Mouse (Mus musculus) heart, adult 2 months (tissue): ENCODE data around the gene Map7d1. TPM values are rescaled to one million over a fixed set of nuclear protein-coding genes. Genes with fewer than 3 reads are reported as not detected.

Experiments used
- DNase-seq, 2 experiments: peaks; one replicate each; pipeline ENCODE4 v3.0.0; 2021
- H3K27ac ChIP-seq: fragments of 200-600 bp; 2 replicates; pipeline ENCODE4 v1.8.1; 2022
- H3K27me3 ChIP-seq: fragments of 200-500 bp; 2 replicates; pipeline ENCODE4 v1.6.1; 2012; ENCODE audit warnings: mild to moderate bottlenecking, low read length, inconsistent platforms, mixed read lengths; ENCODE audit not compliant: control insufficient read depth, insufficient read depth
- H3K36me3 ChIP-seq: fragments of 200-500 bp; 2 replicates; pipeline ENCODE4 v1.6.1; 2012; ENCODE audit warnings: low read length, inconsistent platforms; ENCODE audit not compliant: control insufficient read depth, insufficient read depth
- H3K4me1 ChIP-seq: fragments of 200-500 bp; 2 replicates; pipeline ENCODE4 v1.6.1; 2011; ENCODE audit warnings: low read length; ENCODE audit not compliant: control insufficient read depth, insufficient read depth
- H3K4me3 ChIP-seq: fragments of 200-600 bp; 2 replicates; pipeline ENCODE4 v1.8.1; 2022
- H3K79me2 ChIP-seq: fragments of 200-500 bp; replicated peaks from 2 replicates; pipeline ENCODE4 v1.6.1; 2012; ENCODE audit warnings: mild to moderate bottlenecking, inconsistent platforms, low read length, moderate library complexity, mixed read lengths; ENCODE audit not compliant: control insufficient read depth, insufficient read depth
- H3K9ac ChIP-seq: fragments of 200-500 bp; 2 replicates; pipeline ENCODE4 v1.6.1; 2012; ENCODE audit warnings: low read depth, mild to moderate bottlenecking, control low read depth, inconsistent platforms, low read length, mixed read lengths
- CTCF ChIP-seq: fragments of 200-600 bp; IDR thresholded peaks from 2 replicates; pipeline ENCODE4 v1.8.1; 2022; ENCODE audit warnings: antibody characterized with exemption, mild to moderate bottlenecking, moderate library complexity
- EP300 ChIP-seq: fragments of 200-500 bp; IDR thresholded peaks from 2 replicates; pipeline ENCODE4 v1.6.1; 2011; ENCODE audit warnings: low read depth, low read length, control low read depth; ENCODE audit not compliant: insufficient read depth
- POLR2A ChIP-seq: fragments of 200-500 bp; IDR thresholded peaks from 2 replicates; pipeline ENCODE4 v1.6.1; 2011; ENCODE audit warnings: mild to moderate bottlenecking, low read depth, low read length, control low read depth; ENCODE audit not compliant: insufficient read depth
- WGBS: fragments of 180-500 bp; shearing (Covaris S2); methylation state at CpG from one replicate; pipeline ENCODE4 v1.1.7; 2018; 5-methylcytosine and 5-hydroxymethylcytosine counted together
- intact Hi-C: fragments of 180-260 bp; cut with DNase I; formaldehyde crosslinking; loops from one replicate; pipeline ENCODE4 v1.15.1; 2025
- polyA plus RNA-seq: library from polyadenylated mRNA; depleted of rRNA; stranded (reverse); fragments of >200 nt; gene quantifications from 2 replicates; pipeline ENCODE4 v1.2.3, GENCODE M21; 2012
- total RNA-seq, 2 experiments: library from RNA; stranded (reverse); gene quantifications; 2 replicates each; pipeline ENCODE4 v1.2.3; 2021

The Map7d1 gene
- total and polyA plus RNA-seq, 3 experiments = 161 to 267 (median 253) TPM

DNA sequence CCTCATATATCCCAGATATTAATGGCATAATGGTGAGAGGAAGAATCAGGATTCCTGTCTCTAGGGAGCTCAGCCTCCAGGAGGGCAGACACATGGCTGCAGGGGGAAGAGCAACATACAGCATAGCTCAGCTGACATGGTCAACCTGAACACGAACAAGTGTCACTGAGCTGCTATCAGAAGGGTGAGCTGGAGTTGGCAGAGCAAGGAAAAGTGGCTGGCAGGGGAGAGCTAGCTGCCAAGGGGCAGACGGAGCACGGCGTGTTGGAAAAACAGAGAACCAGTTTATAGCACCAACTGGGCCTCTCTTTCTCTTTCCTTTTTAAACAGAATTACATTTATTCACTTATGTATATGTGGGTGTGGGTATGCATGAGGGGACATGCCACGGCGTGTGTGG, 13.6 kb downstream of the Map7d1 start:
- Histone ChIP-seq H3K4me3 (no peak overlapping the region), H3K9ac (no peak overlapping the region), H3K79me2 (peaks cover 4% of the 10 kb centered on the region; the same call in 1 of the 2 replicates), H3K27me3 (no peaks in the 10 kb centered on the region), H3K4me1 (peaks cover 19% of the 10 kb centered on the region), H3K36me3 (peaks cover 15% of the 10 kb centered on the region), H3K27ac (peak overlapping the region; percentile 75)
- no peak for TF ChIP-seq CTCF
- peak; percentile 79; the same call in 1 of the 2 replicates for TF ChIP-seq EP300
- TF ChIP-seq POLR2A = 0 out of 2 replicates have a peak, but pooled peaks have one; percentile 23
- intact Hi-C loops = no loop called here
- WGBS = 47% methylated on average over 6 of the region's 6 CpGs
- peak; percentile 30 to 68 for DNase-seq

DNA sequence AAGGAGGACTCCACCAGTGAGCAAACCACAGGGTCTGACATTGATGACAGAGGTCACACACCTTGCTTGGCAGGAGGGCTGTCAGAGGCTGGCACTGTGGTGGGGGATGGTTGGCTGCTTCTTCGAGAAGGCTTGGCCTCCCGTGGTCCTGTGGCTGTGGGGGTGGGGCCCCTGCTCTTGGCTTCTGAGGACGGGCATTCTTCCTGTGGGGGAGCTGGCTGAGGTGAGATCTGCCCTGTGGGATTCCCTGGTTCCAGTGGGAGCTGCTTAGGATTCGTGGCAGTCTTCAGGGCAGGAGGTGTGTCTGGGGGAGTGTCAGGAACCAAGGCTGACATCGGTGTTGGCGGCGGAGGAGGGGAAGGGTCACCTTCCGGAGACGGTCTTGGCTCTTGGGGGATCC, 14.2 kb downstream of the Map7d1 start:
- H3K27me3 ChIP-seq = no peaks in the 10 kb centered on the region
- no peak for TF ChIP-seq CTCF
- TF ChIP-seq EP300 = no peak
- no peak for TF ChIP-seq POLR2A
- H3K4me1 ChIP-seq = peaks cover 21% of the 10 kb centered on the region
- H3K9ac ChIP-seq = no peak overlapping the region
- peaks cover 15% of the 10 kb centered on the region for H3K36me3 ChIP-seq
- WGBS = 12% methylated on average over 9 of the region's 9 CpGs
- no peak overlapping the region for H3K4me3 ChIP-seq
- intact Hi-C loops = no loop called here
- H3K79me2 ChIP-seq = peaks cover 3% of the 10 kb centered on the region; the same call in 1 of the 2 replicates
- peak overlapping the region; percentile 75 for H3K27ac ChIP-seq
- peak in 1 of 2 experiments; percentile 46 for DNase-seq

DNA sequence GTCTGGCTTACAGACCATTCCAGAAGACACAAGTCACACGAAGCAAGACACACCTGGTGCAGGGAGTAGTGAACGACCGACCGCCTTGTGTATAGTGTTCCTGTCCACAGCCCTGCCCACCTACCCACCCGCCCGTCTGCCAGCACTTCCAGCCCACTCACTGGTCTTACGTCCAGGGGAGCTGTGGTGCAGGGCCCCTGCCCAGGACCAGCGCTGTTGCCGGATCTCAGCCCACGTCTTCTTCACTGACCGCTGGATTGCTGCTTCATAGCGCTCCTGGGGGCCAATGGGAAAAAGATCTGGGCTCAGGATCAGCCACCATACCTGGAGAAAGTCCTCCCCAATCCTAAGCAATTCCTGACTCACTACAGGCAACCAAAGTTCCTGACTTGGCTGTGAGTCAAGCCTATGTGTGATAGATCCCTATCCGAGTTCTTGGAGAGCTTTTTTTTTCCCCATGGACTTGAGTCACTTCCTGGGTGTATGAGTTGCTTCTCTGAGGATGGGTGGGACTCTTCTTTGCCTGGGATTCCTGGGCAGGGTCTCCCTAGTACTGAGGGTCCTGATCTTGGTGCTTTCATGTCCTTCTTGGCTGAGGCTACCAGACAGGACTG, 16.2 kb downstream of the Map7d1 start:
- DNase-seq = peak in 1 of 2 experiments; percentile 20
- intact Hi-C loops = no loop called here

DNA sequence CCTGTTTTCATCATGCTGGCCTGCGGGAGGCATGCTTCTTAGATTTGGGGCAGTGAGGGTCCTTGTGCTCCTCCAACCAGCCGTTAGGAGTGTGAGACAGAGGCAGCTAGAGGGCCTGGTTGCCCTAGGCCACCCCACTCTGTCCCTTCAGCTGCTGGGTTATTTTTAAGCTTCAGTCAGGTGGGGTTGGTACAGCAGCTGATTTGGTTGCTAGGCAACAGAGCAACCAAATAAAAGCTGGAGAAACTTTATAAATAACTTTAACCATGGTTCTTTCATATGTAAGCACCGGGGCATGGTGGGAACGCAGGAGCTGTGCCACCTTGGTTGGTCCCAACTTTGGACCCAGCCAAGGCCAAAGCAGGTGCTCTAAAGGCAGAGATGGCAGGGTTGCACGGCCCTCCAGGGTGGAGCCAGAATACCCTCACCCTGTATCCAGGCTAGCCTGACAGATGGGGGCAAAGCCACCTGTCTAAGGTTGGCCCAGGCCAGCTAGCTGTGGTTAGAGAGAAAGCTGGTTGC, 18.4 kb downstream of the Map7d1 start:
- Histone ChIP-seq H3K4me1 (peaks cover 14% of the 10 kb centered on the region), H3K27me3 (no peaks in the 10 kb centered on the region), H3K79me2 (no peaks in the 10 kb centered on the region), H3K9ac (peak overlapping the region; percentile 48), H3K4me3 (no peak overlapping the region), H3K36me3 (peaks cover 20% of the 10 kb centered on the region), H3K27ac (peak overlapping the region; percentile 88)
- intact Hi-C loops = loop anchor here (1.0 kb wide), 1 partner anchor 19 kb away; the partner anchor contains the start of gene Map7d1
- no peak for TF ChIP-seq POLR2A
- TF ChIP-seq CTCF = peak; percentile 58
- TF ChIP-seq EP300 = peak; percentile 58
- 22% methylated on average over 5 of the region's 5 CpGs for WGBS
- peak; percentile 63 to 76 for DNase-seq

More for the DNA sequence above, 16.2 kb downstream of the Map7d1 start:
- no peak overlapping the region for H3K9ac ChIP-seq
- peaks cover 17% of the 10 kb centered on the region for H3K4me1 ChIP-seq
- peaks cover 20% of the 10 kb centered on the region for H3K36me3 ChIP-seq
- H3K27me3 ChIP-seq = no peaks in the 10 kb centered on the region
- no peaks in the 10 kb centered on the region for H3K79me2 ChIP-seq
- TF ChIP-seq EP300 (no peak), CTCF (no peak), POLR2A (no peak)
- WGBS = 80% methylated on average over 13 of the region's 13 CpGs
- no peak overlapping the region for H3K4me3 ChIP-seq
- peak overlapping the region; percentile 48 for H3K27ac ChIP-seq

DNA sequence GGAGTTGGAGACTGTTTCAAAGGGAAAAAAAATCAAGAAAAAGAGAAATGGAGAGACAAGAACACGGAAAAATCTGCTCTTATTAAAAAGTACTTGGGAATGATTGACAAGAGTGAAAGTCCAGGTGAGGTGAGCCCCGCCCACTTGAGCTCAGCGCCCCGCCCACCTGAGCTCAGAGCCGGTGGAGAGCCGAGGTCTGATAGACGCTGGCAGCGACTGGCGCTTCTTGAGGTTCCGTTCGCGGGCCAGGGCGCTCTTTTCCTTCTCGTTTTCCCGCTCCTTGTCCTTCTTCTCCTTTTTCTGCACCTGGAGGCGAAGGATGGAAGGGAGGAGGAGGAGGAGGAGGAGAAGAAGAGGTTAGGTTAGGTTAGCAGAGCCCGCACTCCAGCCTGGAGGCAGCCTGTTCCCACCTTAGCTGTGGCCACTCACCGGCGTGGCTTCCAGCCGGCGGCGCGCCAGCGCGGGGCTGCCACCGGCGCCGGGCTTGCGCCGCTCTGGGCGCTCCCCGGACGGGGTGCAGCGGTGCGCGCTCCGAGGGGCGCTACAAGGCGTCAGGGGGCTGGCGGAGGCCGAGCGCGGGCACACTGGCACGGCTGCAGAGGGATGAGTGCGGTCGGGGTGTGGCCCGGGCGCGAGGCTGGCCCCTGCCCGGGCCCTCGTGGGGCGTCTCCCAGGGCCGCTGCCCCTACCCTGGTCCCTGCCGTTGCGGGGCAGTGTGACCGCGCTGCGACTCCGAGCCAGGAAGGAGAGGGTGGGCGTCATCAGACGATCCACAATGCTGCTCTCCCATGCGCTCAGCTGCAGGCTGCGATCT, 19.5 kb downstream of the Map7d1 start:
- 59% methylated on average over 62 of the region's 63 CpGs for WGBS
- DNase-seq = peak in 1 of 2 experiments; percentile 51

More for the DNA sequence above, 19.5 kb downstream of the Map7d1 start:
- Histone ChIP-seq H3K27me3 (no peaks in the 10 kb centered on the region), H3K36me3 (peaks cover 20% of the 10 kb centered on the region), H3K27ac (peak overlapping the region; percentile 88), H3K9ac (peak overlapping the region; percentile 60), H3K79me2 (no peaks in the 10 kb centered on the region), H3K4me3 (no peak overlapping the region), H3K4me1 (peaks cover 8% of the 10 kb centered on the region)
- intact Hi-C loops = no loop called here
- no peak for TF ChIP-seq POLR2A
- no peak for TF ChIP-seq CTCF
- no peak for TF ChIP-seq EP300
